Mouse (Mus musculus): ENCODE data around the gene Fads2.

DNA sequence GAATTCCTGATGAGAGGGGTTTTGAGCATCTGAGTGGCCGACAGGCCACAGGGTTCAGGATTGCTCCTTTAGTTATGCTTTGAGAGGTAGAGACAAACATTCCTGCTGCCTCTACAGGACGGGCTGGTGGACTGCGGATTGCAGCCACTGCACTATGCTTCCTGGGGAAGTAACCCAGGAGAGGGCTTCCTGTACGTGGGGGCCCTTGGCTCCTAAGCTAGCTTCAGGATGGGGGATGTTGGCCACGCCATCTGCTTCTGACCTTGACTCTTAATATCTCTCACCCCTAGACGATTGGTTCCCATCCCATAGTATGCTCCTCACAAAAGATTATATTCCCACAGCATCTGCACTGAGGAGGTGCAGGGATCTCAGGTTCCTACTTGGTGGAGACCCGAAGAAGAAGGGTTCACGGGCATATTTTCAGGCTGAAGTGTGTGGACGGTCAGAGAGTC lies 78.2 kb downstream of the Fads2 start:
- TF ChIP-seq MAX (IDR thresholded peaks at IDR 0.05; ENCODE audit: low read length) (no peak), JUND (IDR thresholded peaks at IDR 0.05; ENCODE audit: low read depth, low read length) (no peak), ZC3H11A (IDR thresholded peaks at IDR 0.05; ENCODE audit: low read depth, low read length) (no peak), CTCF (IDR thresholded peaks at IDR 0.05 in 2 of 3, conservative IDR thresholded peaks at IDR 0.05 in 1 of 3; ENCODE audit: control insufficient read depth in 1 of 3, insufficient read depth in 1 of 3, low read depth in 2 of 3, low read length in 3 of 3, poor library complexity in 1 of 3, severe bottlenecking in 1 of 3) (no peak), CHD2 (IDR thresholded peaks at IDR 0.05; ENCODE audit: low read length) (no peak), POLR2A (IDR thresholded peaks at IDR 0.05; ENCODE audit: control insufficient read depth in 1 of 2, insufficient read depth in 1 of 2, low read depth in 1 of 2, low read length in 2 of 2, poor library complexity in 1 of 2) (no peak), CHD1 (IDR thresholded peaks at IDR 0.05; ENCODE audit: low read depth, low read length) (no peak), EP300 (IDR thresholded peaks at IDR 0.05; ENCODE audit: low read depth in 1 of 2, low read length in 2 of 2) (no peak), GABPA (IDR thresholded peaks at IDR 0.05; ENCODE audit: low read depth, low read length) (no peak)
